Mouse (Mus musculus) forebrain, embryonic 12.5 days (tissue): ENCODE results near the gene Cd151. TPM values are rescaled to one million over a fixed set of nuclear protein-coding genes. Genes with fewer than 3 reads are reported as not detected.
A peak's percentile ranks its signal among the peaks of the same experiment; 100 is the strongest.

Experiments used
- ATAC-seq: fragments of 200-750 bp; cut with Nextera tagmentation; 2 replicates; pipeline ENCODE4 v1.8.0; 2017; ENCODE audit warnings: moderate TSS enrichment; ENCODE audit not compliant: low FRiP score
- H3K27ac ChIP-seq: fragments of 300-500 bp; sonication (generic); 2 replicates; pipeline ENCODE4 v1.5.1; 2016; ENCODE audit warnings: mild to moderate bottlenecking
- H3K27me3 ChIP-seq: fragments of 300-500 bp; sonication (generic); 2 replicates; pipeline ENCODE4 v1.6.1; 2016; ENCODE audit warnings: mild to moderate bottlenecking
- H3K36me3 ChIP-seq: fragments of 300-500 bp; sonication (generic); replicated peaks from 2 replicates; pipeline ENCODE4 v1.6.1; 2016; ENCODE audit warnings: mild to moderate bottlenecking
- H3K4me1 ChIP-seq: fragments of 300-500 bp; sonication (generic); 2 replicates; pipeline ENCODE4 v1.6.1; 2016
- H3K4me2 ChIP-seq: fragments of 300-500 bp; sonication (generic); 2 replicates; pipeline ENCODE4 v1.6.1; 2016; ENCODE audit warnings: mild to moderate bottlenecking, moderate library complexity
- H3K4me3 ChIP-seq: fragments of 300-500 bp; sonication (generic); replicated peaks from 2 replicates; pipeline ENCODE4 v1.5.1; 2016; ENCODE audit warnings: mild to moderate bottlenecking
- H3K9ac ChIP-seq: fragments of 300-500 bp; sonication (generic); 2 replicates; pipeline ENCODE4 v1.6.1; 2016; ENCODE audit warnings: mild to moderate bottlenecking
- H3K9me3 ChIP-seq: fragments of 300-500 bp; sonication (generic); 2 replicates; pipeline ENCODE4 v1.6.1; 2016
- WGBS: fragments of 180-500 bp; shearing (Covaris S2); methylation state at CpG from one replicate; pipeline ENCODE4 v1.1.7; 2016; 5-methylcytosine and 5-hydroxymethylcytosine counted together
- polyA plus RNA-seq: library from polyadenylated mRNA; unstranded; fragments of >200 nt; fragmentation: Nextera tagmentation; extraction: Ambion mirVana; gene quantifications from 2 replicates; pipeline ENCODE4 v1.2.1, GENCODE M21; 2016

Cd151 gene
- 13.9 and 18.2 TPM in 2 replicates for polyA plus RNA-seq

DNA sequence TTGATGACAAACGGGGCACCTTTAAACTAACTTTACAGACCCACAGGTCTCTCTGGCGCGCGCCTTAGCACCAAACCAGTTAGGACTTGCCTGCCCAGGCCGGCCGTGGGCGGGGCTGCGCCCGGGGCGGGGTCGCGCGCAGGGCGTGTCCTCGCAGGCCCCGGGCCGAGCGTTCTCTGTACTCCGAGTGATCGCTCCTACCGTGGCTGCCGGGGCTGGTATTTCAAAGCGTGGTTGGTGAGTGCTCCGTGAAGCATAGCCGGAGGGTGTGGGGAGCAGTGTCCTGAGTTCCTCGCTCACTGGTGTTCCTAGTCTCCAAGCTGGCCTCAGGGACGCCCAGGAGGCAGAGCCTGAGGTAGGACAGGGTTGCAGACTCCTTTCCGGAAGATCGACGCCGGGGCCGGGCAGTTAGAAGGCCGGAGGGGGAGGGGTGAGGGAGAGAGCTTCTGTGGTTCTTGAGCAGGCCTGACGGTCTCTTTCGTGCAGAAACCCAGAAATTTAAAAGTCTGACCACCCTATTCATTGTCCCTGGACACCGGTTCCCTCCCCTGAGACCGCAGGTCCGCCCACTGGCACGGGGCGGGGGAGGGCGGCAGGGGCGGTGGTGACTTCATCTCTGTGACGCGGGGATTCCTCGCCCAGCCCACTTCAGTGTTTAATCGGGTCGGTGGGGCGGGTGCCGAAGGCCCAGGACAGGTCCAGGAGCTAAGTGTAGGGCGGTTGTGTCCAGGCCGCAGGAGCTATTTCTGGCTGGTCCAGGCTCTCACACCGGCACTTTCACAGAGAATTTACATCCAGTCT lies at the start of gene Cd151:
TSS of gene Cd151 (plus strand) at position 163 of the 801 bp plus-strand sequence.
- peak; percentile 72 for ATAC-seq
- H3K27ac ChIP-seq = peak within 1 kb of the TSS; percentile 84
- H3K9me3 ChIP-seq = no peaks in the 10 kb centered on the region
- H3K9ac ChIP-seq = peak within 1 kb of the TSS; percentile 71
- H3K4me3 ChIP-seq = peak within 1 kb of the TSS; percentile 60
- H3K27me3 ChIP-seq = peaks cover 45% of the 10 kb centered on the region
- H3K4me2 ChIP-seq = peak within 1 kb of the TSS; percentile 65
- peaks cover 29% of the 10 kb centered on the region for H3K36me3 ChIP-seq
- H3K4me1 ChIP-seq = peaks cover 42% of the 10 kb centered on the region
- WGBS = under 1% methylated on average over 52 of the region's 52 CpGs

DNA sequence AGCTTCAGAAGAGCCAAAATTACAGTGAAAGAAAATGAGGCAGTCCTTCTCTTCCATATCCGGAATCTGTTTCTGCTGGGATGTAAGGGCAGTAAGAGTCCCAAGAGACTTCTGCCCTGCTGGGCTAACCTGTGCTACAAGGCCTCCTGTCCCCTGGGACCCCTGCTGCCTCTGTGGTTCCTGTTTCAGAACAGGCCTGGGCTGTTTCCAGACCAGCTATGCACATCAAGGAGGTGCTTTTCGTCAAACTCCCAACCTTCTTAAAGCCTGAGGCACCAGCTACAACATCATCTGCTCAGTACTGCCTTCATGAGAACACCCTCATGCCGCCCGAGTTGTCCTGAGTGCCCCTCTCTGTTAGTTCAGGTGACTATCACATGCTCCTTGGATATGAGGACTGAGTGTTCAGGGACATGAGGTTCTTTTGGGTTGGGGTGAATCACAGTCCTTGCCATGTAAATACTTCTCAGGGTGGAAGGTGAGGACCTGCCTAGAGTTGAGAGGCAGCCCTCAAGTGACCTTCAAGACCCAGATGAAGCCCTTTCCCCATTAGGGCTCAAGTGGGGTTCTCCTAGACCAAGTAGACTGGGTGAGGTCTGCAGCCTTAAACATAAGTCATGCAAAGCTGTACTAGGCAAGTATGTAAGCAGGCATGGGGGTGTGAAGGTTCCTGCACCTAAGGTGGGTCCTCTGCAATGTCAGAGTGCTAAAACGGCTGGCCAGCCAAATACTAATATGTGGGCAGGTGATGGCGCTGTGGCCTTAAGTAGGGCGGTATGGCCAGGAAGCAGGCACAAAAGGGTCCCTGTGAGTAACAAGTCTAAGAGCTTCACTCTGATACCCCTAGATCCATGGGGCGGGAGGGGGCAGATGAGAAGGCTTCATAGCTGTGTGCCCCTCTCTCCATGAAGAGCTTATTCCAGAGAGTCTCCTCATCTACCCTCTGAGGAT lies 49.2 kb upstream of the Cd151 start:
- H3K4me1 ChIP-seq = peaks cover 9% of the 10 kb centered on the region
- no peaks in the 10 kb centered on the region for H3K9me3 ChIP-seq
- WGBS = 72% methylated on average over 8 of the region's 8 CpGs
- no peak overlapping the region for H3K9ac ChIP-seq
- no peaks in the 10 kb centered on the region for H3K36me3 ChIP-seq
- no peak overlapping the region for H3K4me2 ChIP-seq
- no peak for ATAC-seq
- 0 out of 2 replicates have a peak, but pooled peaks cover under 1% of the 10 kb centered on the region for H3K27me3 ChIP-seq
- H3K4me3 ChIP-seq = no peak overlapping the region
- H3K27ac ChIP-seq = no peak overlapping the region

DNA sequence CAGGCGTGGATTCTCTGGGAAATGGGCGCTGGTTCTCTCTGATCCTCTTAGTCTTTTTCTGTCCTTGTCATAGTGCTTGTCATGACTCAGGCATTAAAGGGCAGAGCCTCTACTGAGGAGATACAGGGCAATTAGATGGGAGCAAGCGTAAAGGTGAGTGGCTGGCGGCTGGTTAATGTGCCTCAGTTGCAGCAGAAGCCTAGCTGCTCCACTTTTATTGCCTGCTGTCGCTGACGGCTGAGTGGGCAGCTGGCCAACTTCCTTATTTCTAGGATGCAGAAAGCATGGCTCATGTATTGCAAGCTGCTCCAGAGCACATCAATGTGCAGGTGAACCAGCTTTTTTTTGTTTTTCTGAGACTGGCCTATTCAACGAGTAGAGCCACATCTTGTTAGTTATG lies 48.2 kb upstream of the Cd151 start:
- Histone ChIP-seq H3K36me3 (no peaks in the 10 kb centered on the region), H3K27me3 (0 out of 2 replicates have a peak, but pooled peaks cover 4% of the 10 kb centered on the region), H3K4me1 (peaks cover 4% of the 10 kb centered on the region; the same call in 1 of the 2 replicates), H3K4me3 (no peak overlapping the region), H3K27ac (no peak overlapping the region), H3K9ac (no peak overlapping the region), H3K4me2 (no peak overlapping the region), H3K9me3 (no peaks in the 10 kb centered on the region)
- ATAC-seq = no peak
- 84% methylated on average over 7 of the region's 7 CpGs for whole genome bisulfite sequencing

DNA sequence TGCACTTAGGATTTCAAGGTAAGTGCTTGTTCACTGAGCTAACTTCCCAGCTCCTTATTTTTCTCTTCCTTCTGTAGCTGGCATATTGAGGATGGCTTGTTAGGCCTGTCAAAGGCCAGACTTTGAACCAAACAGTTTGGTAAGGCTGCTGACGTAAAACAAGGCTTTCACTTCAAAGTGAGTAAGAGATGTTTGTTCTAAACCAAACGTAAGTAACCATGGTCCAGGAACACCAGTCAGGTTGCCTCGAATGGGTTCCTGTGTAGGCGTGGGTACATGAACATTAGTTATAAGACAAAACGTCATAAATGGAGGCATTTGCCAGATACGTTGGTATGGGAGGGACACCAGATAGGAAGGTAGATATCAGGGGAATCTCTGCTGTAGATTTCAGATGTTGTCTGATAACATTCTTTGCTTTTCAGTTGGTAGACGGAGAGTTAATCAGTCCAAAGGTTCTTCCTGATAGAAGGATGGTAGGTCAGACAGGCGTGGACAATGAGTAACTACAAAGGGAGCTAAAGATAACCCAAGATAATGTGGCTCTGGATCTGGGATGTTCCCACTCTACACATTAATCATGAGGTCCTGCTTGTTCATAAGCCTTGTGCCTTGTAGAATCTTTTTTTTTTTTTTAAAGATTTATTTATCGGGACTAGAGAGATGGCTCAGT lies 47.0 kb upstream of the Cd151 start:
- Histone ChIP-seq H3K27me3 (peaks cover 11% of the 10 kb centered on the region; the same call in 1 of the 2 replicates), H3K4me3 (no peak overlapping the region), H3K9me3 (no peaks in the 10 kb centered on the region), H3K4me1 (no peaks in the 10 kb centered on the region), H3K4me2 (no peak overlapping the region), H3K27ac (no peak overlapping the region), H3K9ac (no peak overlapping the region), H3K36me3 (no peaks in the 10 kb centered on the region)
- 87% methylated on average over 9 of the region's 9 CpGs for WGBS
- ATAC-seq = no peak

DNA sequence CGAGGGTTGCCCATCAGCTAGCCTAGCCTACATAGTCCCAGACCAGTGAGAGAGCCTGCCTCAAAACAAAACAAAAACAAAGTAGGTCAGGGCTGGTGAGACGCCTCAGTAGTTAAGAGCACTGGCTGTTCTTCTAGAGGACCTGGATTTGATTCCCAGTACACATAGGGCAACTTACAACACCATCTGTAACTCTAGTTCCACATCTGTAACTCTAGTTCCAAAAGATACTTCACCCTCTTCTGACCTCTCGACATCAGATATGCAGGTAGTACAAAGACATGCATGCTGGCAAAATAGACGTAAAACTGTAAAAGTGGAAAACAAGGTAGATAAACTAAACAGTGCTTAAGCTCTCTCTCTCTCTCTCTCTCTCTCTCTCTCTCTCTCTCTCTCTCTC lies 43.4 kb upstream of the Cd151 start:
- Histone ChIP-seq H3K9ac (no peak overlapping the region), H3K4me2 (no peak overlapping the region), H3K36me3 (peaks cover 7% of the 10 kb centered on the region; the same call in 1 of the 2 replicates), H3K27ac (no peak overlapping the region), H3K9me3 (no peaks in the 10 kb centered on the region), H3K27me3 (peaks cover 11% of the 10 kb centered on the region; the same call in 1 of the 2 replicates), H3K4me1 (peaks cover 6% of the 10 kb centered on the region), H3K4me3 (no peak overlapping the region)
- no peak for ATAC-seq
- 70% methylated on average over 4 of the region's 4 CpGs for WGBS

DNA sequence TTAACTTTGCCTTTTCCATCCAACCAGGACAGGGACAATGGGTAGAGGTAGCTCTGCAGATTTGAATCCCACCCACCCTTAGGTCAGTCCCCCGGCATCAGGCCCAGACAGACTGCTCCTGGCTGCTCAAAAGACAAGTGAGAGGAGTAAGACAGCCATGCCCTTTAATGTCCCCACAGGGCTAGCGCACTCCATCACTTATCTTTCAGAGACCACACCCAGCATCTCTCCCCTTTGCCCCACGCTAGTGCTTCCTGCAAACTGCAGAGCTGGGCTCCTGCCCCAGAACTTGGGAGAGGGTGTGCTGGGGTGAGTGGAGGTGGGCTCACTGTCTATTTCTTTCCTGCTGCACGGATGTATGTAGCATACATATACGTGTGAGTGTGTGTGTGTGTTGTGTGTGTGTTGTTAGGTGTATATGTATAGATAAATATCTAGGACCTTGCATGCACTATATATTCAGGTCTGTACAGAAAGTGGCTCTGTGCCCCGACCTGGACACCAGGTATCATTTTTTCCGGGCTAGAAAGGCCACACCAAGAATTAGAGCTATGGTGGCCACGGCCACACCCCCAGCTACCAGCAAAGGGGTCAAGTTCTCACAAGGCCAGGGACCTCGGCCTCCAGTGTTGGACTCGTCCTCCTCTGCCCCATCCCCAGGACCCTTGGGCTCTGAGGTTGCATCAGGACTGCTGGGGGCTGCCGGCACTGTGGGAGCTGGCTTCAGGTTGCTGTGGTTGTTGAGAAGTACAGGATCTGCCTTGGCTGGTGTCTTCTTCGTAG lies 40.1 kb upstream of the Cd151 start:
- Histone ChIP-seq H3K27ac (no peak overlapping the region), H3K9me3 (no peaks in the 10 kb centered on the region), H3K4me3 (no peak overlapping the region), H3K27me3 (peaks cover 11% of the 10 kb centered on the region; the same call in 1 of the 2 replicates), H3K36me3 (peaks cover 28% of the 10 kb centered on the region), H3K9ac (no peak overlapping the region), H3K4me1 (peaks cover 22% of the 10 kb centered on the region), H3K4me2 (no peak overlapping the region)
- 85% methylated on average over 12 of the region's 12 CpGs for WGBS
- ATAC-seq = no peak

DNA sequence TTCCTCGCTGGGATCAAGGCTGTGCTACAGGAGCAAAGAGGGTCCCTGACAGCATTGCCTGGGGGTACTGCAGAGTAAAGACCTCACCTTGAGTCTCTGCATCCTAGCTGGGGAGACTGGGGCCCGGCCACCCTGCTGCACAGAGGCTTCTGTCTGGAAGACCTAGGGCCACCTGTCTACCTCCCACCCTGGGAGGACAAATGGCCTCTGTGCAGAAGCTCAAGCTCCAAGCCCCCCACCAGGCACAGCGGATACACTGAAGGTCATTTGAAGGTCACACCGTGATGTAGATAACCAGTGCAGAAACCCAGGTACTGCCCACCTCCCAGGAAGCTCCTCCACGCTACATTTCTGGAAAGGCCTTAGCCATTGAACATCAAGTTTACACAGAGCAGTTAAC lies 38.5 kb upstream of the Cd151 start:
- Histone ChIP-seq H3K4me3 (peak overlapping the region; percentile 48), H3K36me3 (peaks cover 44% of the 10 kb centered on the region), H3K27me3 (peaks cover 7% of the 10 kb centered on the region; the same call in 1 of the 2 replicates), H3K9me3 (no peaks in the 10 kb centered on the region), H3K4me1 (peaks cover 35% of the 10 kb centered on the region), H3K9ac (peak overlapping the region; percentile 63), H3K27ac (peak overlapping the region; percentile 54; the same call in 1 of the 2 replicates), H3K4me2 (peak overlapping the region; percentile 80)
- 50% methylated on average over 5 of the region's 5 CpGs for WGBS
- ATAC-seq = 0 out of 2 replicates have a peak, but pooled peaks have one; percentile 7

DNA sequence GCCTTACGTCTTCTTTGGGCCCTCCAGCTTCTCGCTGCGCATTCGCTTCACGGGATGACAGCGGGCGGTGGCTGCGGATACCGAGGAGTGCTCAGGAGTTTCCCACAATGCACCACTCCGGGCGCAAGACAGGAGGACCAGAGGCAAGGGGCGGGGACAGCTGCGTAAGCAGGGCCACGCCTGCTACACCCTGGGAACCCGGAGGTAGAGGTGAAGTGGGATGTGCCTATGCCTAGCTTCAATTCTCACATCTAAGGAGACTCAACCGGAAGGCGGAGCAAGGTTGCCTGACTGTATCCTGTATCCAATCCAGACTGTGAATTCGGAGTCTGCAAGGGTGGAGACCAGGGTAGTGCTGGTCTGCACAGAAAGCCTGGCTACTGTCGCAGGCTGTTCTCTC lies 37.9 kb upstream of the Cd151 start, which contains the start of gene Cend1:
TSS of gene Cend1 (minus strand) at position 182 of the 400 bp plus-strand sequence.
- peak within 1 kb of the TSS; percentile 48 for H3K4me3 ChIP-seq
- H3K9me3 ChIP-seq = no peaks in the 10 kb centered on the region
- peak within 1 kb of the TSS; percentile 80 for H3K4me2 ChIP-seq
- 2% methylated on average over 19 of the region's 19 CpGs for WGBS
- peaks cover 5% of the 10 kb centered on the region; the same call in 1 of the 2 replicates for H3K27me3 ChIP-seq
- ATAC-seq = peak; percentile 88
- H3K4me1 ChIP-seq = peaks cover 41% of the 10 kb centered on the region
- peak within 1 kb of the TSS; percentile 63 for H3K9ac ChIP-seq
- H3K27ac ChIP-seq = peak within 1 kb of the TSS; percentile 54; the same call in 1 of the 2 replicates
- H3K36me3 ChIP-seq = peaks cover 45% of the 10 kb centered on the region

DNA sequence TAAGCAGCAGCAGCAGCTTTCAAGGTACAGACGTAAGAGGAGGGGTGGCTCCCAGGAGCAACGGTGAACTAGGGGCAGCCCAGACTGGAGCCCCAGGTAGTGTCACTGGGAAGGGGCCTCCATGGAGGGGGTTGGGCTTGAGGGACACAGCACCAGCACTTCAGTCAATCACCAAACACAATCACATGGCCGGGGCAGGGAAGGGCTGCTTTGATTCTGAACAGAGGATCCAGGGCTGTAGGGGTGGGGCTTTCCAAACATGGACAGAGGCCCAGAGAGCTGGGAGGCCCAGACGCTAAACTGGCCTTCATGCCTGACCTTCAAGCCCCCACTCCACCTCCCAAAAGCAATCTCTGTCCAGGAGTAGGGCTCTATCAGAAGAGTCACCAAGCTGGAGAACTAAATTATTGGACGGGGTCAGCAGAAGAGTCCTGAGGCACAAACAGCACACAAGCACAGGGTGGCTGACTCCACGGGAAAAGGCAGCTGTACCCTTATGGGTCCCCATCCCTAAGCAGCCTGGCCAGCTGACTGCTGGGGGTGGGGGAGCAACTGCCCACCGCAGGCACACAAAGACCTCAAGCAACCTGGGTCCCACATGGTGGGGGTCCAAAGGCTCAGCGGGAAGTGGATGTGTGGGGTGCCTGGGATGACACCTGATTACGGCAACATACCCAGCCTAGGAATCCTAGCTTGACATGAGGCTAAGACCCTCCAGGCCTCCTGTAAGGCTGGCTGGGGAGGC lies 37.2 kb upstream of the Cd151 start:
- Histone ChIP-seq H3K9me3 (no peaks in the 10 kb centered on the region), H3K36me3 (peaks cover 45% of the 10 kb centered on the region), H3K27me3 (no peaks in the 10 kb centered on the region), H3K4me2 (peak overlapping the region; percentile 80), H3K4me1 (peaks cover 48% of the 10 kb centered on the region), H3K9ac (0 out of 2 replicates have a peak overlapping the region, but pooled peaks have one; percentile 63), H3K27ac (peak overlapping the region; percentile 54; the same call in 1 of the 2 replicates), H3K4me3 (no peak overlapping the region; the same call in 1 of the 2 replicates)
- WGBS = 64% methylated on average over 9 of the region's 9 CpGs
- no peak for ATAC-seq

DNA sequence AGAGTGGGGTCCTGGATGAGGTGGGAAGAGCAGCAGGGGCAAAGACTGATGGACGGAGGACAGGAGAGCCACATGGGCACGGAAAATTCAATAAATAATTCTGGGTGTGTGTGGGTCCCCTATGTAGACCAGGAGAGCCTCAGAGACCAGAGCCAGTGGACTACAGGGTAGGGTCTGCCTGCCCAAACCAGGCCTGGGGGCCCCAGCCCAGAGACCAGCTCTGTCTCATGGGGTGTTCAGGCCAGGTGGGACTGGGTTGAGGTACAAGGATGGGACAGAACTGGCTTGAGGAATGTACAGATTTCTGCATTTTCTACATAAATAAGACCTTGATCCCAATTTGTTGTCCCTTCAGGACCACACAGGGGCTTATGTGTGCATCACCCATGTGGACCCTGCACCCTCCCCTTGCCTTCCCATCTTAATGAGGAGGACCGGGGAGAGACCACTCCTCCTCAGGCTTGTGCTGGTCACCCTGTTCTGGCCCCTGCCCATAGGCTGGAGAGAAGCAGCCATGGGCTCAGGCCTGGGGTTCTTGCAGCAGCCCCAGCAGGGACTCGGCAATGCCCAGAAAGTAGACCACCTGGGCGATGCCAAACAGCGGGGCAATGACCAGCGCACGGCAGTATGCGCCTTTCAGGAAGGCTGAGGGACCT lies 36.5 kb upstream of the Cd151 start:
- no peaks in the 10 kb centered on the region for H3K9me3 ChIP-seq
- H3K27me3 ChIP-seq = no peaks in the 10 kb centered on the region
- no peak overlapping the region for H3K4me2 ChIP-seq
- peaks cover 45% of the 10 kb centered on the region for H3K36me3 ChIP-seq
- H3K4me3 ChIP-seq = no peak overlapping the region
- no peak overlapping the region for H3K27ac ChIP-seq
- WGBS = 89% methylated on average over 9 of the region's 9 CpGs
- H3K4me1 ChIP-seq = peaks cover 55% of the 10 kb centered on the region
- ATAC-seq = no peak
- no peak overlapping the region for H3K9ac ChIP-seq
